Mouse (Mus musculus) urinary bladder, postnatal 4 days (tissue): ENCODE measurements at regions not wholly inside any gene's neighbourhood (a gene's known extent, or its start where the extent isn't known, plus 50 kb on each side); places are given as distances from the start of the nearest gene placed in this dataset.
"Not testable (repeated sequence)": the region's sequence is repeated elsewhere in the genome, so short reads cannot be mapped to it uniquely, and the experiment has no call there.

ENCODE experiments used
- DNase-seq, 2 experiments: peaks; one replicate each; pipeline ENCODE4 v3.0.0; 2021 to 2022; ENCODE audit warnings: low spot score in 2 of 2

DNA sequence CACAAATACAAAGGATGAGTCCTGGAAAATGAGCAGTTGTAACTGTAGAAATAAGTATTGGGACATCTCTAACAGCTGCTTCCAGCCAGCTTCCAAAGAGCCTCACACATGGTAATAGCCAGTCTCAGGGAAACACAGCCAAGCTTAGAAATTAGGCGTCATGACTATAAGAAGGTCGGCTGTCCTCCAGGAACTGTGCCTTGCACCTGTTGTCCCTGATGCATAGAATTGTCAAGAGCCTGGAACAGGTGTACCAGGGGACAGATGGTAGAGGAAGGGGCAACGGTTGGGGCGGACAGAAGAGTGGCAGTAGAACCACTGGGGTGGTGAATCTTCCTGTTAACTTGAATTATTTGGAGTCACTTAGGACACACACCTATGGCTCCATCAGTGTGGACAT, 162.1 kb downstream of the Trib2 start:
- DNase-seq: no peak

- DNase-seq: no peak
Observed at GRCm38 (mm10) chr12:15653357-15653763, 163.4 kb downstream of the Trib2 start.

DNA sequence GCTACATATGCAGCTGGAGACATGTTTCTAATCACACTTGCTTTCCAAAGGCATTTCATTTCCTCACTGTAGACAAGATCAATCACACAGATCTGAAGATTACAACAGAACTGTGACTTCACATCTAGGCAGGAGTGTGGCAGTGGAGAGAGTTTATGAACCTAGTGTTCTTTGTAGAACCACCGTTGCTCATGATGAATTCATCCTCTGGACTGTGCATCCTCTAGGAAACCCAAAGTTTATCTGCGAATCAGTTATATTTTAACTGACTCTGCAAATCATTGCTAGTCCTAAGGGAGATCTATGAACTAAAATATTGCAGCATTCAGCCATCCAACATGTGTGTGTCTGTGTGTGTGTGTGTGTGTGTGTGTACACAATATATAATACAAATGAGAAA, 165.4 kb downstream of the Trib2 start:
- DNase-seq: no peak

GRCm38 (mm10) chr12:15649906-15650305, 166.8 kb downstream of the Trib2 start:
- no peak for DNase-seq

- DNase-seq: no peak
Observed at GRCm38 (mm10) chr12:15649226-15649625, 167.5 kb downstream of the Trib2 start.

DNA sequence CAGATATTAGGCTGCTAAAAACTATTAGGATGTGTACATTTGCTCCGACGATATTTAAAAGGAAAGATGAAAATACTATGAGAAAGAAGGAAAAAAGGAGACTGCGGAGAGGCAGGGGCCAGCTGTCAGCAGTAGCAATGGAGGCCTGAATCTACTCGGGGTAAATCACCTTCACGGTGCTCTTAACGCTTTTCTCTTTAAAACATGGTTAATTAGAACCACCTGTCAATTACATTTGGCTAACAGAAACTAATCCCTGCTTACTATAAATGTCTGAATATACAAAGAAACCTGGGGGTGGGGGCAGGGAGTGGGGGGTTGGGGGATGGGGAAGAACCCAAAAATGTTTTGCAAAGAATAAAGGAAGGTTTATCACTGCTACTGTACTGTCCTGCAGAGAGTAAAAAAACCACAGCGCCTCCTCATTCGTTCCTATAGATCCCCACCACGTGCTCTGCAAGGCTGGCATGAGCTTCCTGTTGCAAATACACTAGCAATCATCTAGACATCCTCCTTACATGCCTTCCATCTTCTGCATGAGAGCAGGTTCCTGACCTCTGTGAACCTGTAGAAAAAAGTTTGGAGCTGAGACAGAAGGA, 172.5 kb downstream of the Trib2 start:
- no peak for DNase-seq

DNA sequence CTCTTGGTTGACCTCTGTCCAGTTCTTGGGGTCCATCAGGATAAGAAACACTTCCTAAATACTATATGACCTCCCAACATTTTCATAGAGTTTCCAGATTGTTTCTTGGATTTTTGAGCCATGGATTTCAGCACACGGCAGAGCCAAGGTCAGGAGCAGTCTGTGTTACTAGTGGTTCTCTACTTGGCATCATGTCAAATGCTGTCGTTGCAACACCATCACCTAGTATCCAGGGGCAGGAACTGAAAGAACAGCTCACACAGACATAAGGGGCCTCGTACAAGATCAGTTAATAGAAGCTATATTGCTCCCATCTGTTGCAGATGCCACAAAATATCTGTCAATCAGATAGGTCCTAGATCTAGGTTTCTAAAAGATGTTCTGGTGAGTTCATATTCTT, 173.1 kb downstream of the Trib2 start:
- DNase-seq: no peak

- no peak for DNase-seq
Observed at GRCm38 (mm10) chr12:15640320-15640719, 176.4 kb downstream of the Trib2 start.

GRCm38 (mm10) chr12:15629971-15630370, 186.8 kb downstream of the Trib2 start:
- no peak for DNase-seq

DNA sequence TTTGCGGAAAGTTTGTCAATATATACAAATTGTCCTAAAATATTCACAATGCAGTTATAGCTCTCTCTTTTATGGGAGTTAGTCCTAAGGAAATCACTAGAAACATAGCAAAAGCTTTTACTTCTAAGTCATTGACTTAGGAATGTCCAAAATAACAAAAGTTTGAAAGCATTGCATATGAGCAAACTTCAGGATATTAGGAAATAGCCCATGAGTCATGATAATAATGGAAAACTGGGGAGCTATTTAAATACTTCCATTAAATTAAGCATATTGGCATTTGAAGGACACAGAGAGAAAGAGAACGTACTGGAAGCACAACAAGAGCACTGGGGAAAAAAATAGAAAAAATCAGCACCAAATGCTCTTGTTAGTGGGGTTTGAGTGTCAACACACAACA, 197.2 kb downstream of the Trib2 start:
- no peak for DNase-seq

DNA sequence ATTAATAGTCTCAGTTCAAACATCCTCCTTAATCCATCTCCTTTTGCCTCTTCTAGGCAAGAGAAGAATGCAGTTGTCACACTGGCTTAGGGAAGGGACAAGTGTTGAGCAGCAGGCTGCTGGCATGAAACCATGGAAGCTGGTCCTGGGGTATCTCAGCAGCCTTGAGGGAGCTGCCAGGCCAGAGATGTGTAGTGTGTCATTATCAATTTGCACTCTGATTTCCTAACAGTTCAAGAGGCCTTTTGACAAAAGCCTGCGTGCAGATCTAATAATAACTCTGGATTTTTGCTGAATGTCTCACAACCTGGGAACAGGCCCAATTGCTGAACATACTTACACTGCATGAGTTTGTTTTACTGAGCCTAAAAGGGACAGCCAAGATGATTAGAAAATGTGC, 199.4 kb downstream of the Trib2 start:
- no peak for DNase-seq

DNA sequence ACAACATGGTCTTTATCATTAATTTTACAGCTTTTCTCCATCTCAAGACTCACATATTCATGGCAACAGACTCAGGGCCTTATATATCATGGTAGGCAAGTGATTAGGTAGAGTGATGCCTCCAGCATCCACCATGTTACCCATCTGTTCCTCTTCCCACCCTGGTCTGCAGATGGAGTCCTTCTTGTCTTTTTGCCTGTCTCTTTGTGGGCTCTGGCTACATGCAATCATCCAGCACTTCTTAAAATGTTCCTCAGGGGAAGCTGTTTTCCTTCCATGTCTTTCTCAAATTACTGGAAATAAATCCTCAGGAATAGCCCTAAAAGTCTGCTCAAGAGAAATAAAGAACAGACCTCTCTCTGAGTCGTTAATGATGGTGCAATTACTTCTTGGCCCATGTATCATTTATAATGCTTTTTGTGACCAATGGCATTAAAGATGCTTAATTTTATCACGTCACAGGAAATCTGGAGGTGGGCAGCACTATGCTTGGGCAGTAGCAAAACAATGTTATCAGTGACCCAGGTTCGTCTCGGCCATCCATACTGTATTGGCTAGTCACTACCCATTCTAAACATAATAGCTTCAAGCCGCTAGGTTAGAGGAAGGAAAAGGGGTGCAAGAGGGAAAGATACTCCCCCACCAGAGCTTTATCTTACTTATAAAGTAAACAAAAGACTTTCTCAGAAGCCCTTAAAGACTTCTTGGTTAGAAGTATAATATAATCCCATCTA, 204.7 kb downstream of the Trib2 start:
- no peak for DNase-seq

DNA sequence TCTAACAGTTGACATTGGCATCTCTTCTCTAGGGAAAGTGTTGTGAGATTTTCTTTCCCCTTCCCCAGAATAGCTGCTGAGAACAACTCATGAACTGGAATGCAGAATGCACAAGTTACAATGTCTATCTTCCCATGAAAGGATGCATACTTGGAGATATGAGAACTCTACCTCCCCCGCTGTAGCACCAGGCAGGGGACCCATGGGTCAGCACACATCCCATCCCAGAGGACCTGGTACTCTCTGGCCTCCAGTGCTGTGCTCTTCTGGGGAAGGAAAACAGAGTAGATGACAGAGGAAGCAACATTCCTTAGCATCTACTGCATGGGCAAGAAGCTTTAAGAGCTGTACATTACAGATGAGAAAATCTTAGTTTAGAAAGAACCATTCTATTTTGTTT, 209.6 kb downstream of the Trib2 start:
- DNase-seq: no peak

- no peak for DNase-seq
Observed at GRCm38 (mm10) chr12:15606095-15606494, 210.6 kb downstream of the Trib2 start.

GRCm38 (mm10) chr12:15604630-15605029, 212.1 kb downstream of the Trib2 start:
- no peak for DNase-seq

- no peak for DNase-seq
Observed at GRCm38 (mm10) chr12:15603885-15604284, 212.8 kb downstream of the Trib2 start.

- no peak for DNase-seq
Observed at GRCm38 (mm10) chr12:15603319-15603718, 213.4 kb downstream of the Trib2 start.

- no peak for DNase-seq
Observed at GRCm38 (mm10) chr12:15594704-15595103, 222.0 kb downstream of the Trib2 start.

DNA sequence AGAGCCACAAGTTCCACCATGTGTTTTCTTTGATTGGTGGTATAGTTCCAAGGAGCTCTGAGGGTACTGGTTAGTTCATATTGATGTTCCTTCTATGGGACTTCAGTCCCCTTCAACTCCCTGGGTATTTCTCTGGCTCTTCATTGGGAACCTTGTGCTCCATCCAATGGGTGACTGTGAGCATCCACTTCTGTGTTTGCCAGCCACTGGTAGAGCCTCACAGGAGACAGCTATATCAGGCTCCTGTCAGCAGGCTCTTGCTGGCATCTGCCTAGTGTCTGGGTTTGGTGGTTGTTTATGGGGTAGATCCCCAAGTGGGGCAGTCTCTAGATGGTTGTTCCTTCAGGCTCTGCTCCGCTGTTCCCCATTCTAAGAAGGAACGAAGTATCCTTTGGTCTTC, 228.9 kb downstream of the Trib2 start:
- not testable (repeated sequence) for DNase-seq

- no peak for DNase-seq
Observed at GRCm38 (mm10) chr12:15586706-15587442, 229.8 kb downstream of the Trib2 start.

- no peak for DNase-seq
Observed at GRCm38 (mm10) chr12:15585845-15586244, 230.9 kb downstream of the Trib2 start.

DNA sequence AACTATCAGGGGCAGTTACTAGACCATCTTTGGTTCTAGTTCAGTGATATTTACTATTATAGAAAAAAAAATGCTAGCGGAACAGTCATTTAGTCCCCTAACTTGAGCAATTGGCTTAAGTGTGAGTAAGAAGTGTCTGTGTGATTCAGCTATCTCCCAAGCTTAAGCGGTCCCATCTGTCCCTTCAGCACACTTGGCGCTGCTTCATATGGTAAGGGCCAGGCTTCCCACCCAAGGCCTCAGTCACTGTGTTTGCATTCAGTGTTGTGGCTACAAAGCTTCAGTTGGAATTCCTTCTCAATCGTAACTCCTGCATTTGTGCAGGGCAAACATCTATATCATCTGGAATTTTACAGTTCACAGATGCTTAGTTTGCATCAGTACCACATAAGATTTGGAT, 232.0 kb downstream of the Trib2 start:
- no peak for DNase-seq

DNA sequence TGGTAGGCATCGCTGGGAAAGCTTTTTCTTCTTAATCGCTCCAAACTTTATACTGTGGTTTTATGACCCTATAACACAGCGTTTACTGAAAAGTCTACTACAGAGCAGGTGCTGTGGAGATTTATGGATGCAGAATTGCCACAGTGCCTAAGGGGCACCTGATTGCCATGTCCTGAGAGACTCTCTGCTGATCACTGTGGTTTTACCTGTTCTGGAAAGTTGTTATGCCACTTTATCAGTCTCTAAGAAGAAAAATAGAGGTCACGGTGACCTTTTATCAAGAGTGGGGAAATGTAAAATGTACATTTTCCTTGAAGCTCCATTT, 250.0 kb downstream of the Trib2 start:
- DNase-seq: no peak
